Mouse (Mus musculus): ENCODE data around the gene Ado.

GRCm38 (mm10) chr10:67559765-67560394 lies 11.1 kb upstream of the Ado start:
- TF ChIP-seq POLR2A (IDR thresholded peaks at IDR 0.05; ENCODE audit: borderline replicate concordance, insufficient read depth, low read length) (no peak), CTCF (IDR thresholded peaks at IDR 0.05; ENCODE audit: borderline replicate concordance, insufficient read depth, low read depth, low read length) (no peak)
